Mouse (Mus musculus): ENCODE data around the gene Cdc42bpg. TPM values are rescaled to one million over a fixed set of nuclear protein-coding genes. Genes with fewer than 3 reads are reported as not detected.

Cdc42bpg gene
- 1 to 10 TPM; 7.1 to 8.1 TPM for total RNA-seq (2023)

DNA sequence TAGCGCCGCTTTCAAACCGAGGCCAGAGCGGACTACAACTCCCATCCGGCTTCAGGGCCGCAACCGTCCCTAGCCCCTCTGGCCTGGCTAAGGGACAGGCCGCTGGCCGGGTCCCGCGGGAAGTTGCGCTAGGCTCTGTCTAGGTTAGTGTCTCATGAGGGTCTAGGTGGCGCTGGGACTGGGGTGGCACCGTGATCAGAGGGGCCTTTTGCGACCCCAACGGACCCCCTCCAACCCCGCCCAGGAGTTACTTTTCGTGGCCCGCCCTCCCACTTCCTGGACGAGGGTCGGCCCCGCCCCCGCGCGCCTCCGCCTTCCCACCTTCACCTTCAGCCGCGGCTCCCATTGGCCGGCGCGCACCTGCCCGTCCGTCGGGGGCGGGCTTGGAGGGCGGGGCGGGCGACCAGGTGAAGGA lies at the start of gene Cdc42bpg:
TSS of gene Cdc42bpg (plus strand) at position 320 of the 415 bp plus-strand sequence.

DNA sequence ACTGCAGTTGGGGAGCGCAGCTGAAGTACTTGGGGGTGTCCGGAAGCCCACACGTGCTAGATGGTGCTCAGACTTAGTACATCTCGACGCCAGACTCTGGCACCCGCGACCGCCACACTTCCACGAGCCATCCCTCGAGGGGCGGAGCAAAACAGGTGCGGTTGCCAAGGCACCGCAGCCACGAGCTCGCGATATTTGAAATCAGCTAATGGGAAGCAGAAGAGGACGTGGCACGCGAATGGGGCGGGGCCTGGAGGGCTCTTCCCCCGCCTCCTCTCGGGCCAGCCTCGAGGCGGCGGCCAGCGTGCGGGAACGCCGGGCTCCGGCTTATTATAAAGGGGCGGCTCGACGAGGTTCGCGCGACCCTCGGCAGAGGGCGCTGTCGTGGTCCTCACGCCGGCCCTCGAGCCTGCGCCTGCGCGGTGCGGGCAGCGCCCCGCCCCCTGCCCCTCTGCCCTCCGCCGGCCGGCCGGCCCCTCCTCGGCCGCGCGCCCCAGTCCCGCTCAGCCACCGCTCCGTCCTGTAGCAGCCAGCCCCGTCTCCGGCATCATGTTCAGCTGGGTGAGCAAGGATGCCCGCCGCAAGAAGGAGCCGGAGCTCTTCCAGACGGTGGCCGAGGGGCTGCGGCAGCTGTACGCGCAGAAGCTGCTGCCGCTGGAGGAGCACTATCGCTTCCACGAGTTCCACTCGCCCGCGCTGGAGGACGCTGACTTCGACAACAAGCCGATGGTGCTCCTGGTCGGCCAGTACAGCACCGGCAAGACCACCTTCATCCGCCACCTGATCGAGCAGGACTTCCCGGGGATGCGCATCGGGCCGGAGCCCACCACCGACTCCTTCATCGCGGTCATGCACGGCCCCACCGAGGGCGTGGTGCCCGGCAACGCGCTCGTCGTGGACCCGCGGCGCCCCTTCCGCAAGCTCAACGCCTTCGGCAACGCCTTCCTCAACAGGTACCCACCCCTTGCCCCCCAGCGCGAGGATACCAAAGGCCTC lies 29.5 kb upstream of the Cdc42bpg start, which contains the start of gene Ehd1:
TSS of gene Ehd1 (plus strand) at position 300 of the 996 bp plus-strand sequence.

DNA sequence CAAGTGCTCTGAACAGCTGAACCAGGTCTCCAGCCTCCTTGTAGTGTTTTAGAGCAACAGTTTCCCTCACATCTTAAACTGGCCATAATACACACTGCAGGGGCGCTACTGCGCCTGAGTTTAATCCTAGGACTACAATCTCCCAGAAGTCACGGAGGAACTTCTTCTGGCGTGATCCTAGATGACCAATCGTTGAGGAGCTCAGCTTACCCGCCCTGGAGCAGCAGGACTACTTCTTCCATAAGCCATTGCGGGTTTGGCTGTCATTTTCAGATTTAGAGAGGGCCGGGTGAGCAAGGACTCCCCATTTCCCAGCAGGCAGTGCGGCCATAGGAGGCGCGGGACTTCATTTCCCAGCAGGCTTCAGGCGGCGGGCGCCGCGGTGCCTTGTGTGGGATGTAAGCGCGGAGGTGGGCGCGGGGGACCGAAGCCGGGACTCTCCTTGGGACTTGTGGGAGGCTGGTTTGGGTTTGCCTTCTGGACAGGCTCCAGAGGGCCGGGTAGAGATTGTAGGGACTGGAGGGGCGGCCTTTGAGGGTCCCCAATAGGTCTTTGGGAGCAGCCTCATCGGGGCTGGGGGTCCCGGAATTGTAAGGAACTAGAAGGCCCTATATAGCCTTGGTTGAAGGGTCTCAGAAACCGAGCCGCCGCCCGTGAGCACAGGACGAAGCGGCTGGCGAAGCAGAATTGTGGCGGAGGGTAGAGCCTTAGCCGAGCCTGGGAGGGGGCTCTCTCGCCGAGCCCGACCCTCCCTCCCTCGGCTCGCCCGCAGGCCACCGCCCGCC lies 28.6 kb downstream of the Cdc42bpg start, which contains the start of gene Men1:
TSS of gene Men1 (plus strand) at position 307 of the 785 bp plus-strand sequence.

GRCm38 (mm10) chr19:6340524-6341452 lies 34.5 kb downstream of the Cdc42bpg start, which contains the start of gene Map4k2:
TSS of gene Map4k2 (plus strand) at chr19:6341135.

GRCm38 (mm10) chr19:6363411-6364240 lies 57.4 kb downstream of the Cdc42bpg start, which contains the start of gene Sf1:
TSS of gene Sf1 (plus strand) at chr19:6363690.

Other genes starting within 250 kb of the Cdc42bpg start
- 10 to 100 TPM; 15.0 to 15.8 TPM for gene Mrpl49, start 248.7 kb upstream of the Cdc42bpg start, total RNA-seq (2023)
- 1,000 to 10,000 TPM; 2,789 to 3,006 TPM for gene Fau, start 248.6 kb upstream of the Cdc42bpg start, total RNA-seq (2023)
- gene Znhit2, start 245.3 kb upstream of the Cdc42bpg start, total RNA-seq (2023) = 10 to 100 TPM; 13.9 to 14.4 TPM
- 10 to 100 TPM; 16.3 to 21.0 TPM for gene Tm7sf2, start 238.1 kb upstream of the Cdc42bpg start, total RNA-seq (2023)
- 100 to 1,000 TPM; 118 to 121 TPM for gene Vps51, start 229.2 kb upstream of the Cdc42bpg start, total RNA-seq (2023)
- gene Tmem262, start 226.4 kb upstream of the Cdc42bpg start, total RNA-seq (2023) = not detected
- 1 to 10 TPM in 1 of 2 experiments, not detected in 1; 1.5 TPM for gene Gm28374, start 224.2 kb upstream of the Cdc42bpg start, total RNA-seq (2023)
- gene Zfpl1, start 221.5 kb upstream of the Cdc42bpg start, total RNA-seq (2023) = 10 to 100 TPM; 43.3 to 45.6 TPM
- 1 to 10 TPM in 1 of 2 experiments, under 1 TPM in 1; 0.85 to 1.2 TPM for gene Cdca5, start 221.5 kb upstream of the Cdc42bpg start, total RNA-seq (2023)
- gene AC131692.1, start 212.0 kb upstream of the Cdc42bpg start, total RNA-seq (2023) = 1 to 10 TPM in 1 of 2 experiments, not detected in 1; 1.2 TPM
- gene Naaladl1, start 200.7 kb upstream of the Cdc42bpg start, total RNA-seq (2023) = not detected
- gene Sac3d1, start 187.8 kb upstream of the Cdc42bpg start, total RNA-seq (2023) = 10 to 100 TPM; 10.7 to 11.4 TPM
- gene Snx15, start 178.2 kb upstream of the Cdc42bpg start, total RNA-seq (2023) = 10 to 100 TPM; 18.9 to 20.3 TPM
- 1 to 10 TPM; 4.1 to 9.4 TPM for gene Batf2, start 165.5 kb upstream of the Cdc42bpg start, total RNA-seq (2023)
- gene Arl2, start 164.9 kb upstream of the Cdc42bpg start, total RNA-seq (2023) = 10 to 100 TPM; 16.4 to 17.6 TPM
- under 1 TPM in 1 of 2 experiments, not detected in 1; 0.67 TPM for gene Majin, start 122.1 kb upstream of the Cdc42bpg start, total RNA-seq (2023)
- gene Gpha2, start 80.1 kb upstream of the Cdc42bpg start, total RNA-seq (2023) = not detected
- 10 to 100 TPM; 17.2 to 18.4 TPM for gene Ppp2r5b, start 70.6 kb upstream of the Cdc42bpg start, total RNA-seq (2023)
- gene Atg2a, start 64.8 kb upstream of the Cdc42bpg start, total RNA-seq (2023) = 100 to 1,000 TPM; 176 to 243 TPM
- gene Ehd1, start 29.7 kb upstream of the Cdc42bpg start, total RNA-seq (2023) = 100 to 1,000 TPM; 239 to 255 TPM
- gene Men1, start 28.5 kb downstream of the Cdc42bpg start, total RNA-seq (2023) = 10 to 100 TPM; 22.7 to 23.6 TPM
- gene Map4k2, start 34.7 kb downstream of the Cdc42bpg start, total RNA-seq (2023) = 100 to 1,000 TPM; 160 to 177 TPM
- gene Sf1, start 57.2 kb downstream of the Cdc42bpg start, total RNA-seq (2023) = 100 to 1,000 TPM; 604 to 606 TPM
- gene Pygm, start 77.9 kb downstream of the Cdc42bpg start, total RNA-seq (2023) = 1 to 10 TPM; 6.0 to 8.8 TPM
- gene Rasgrp2, start 92.9 kb downstream of the Cdc42bpg start, total RNA-seq (2023) = 100 to 1,000 TPM; 575 to 667 TPM
- 1 to 10 TPM; 3.5 to 5.6 TPM for gene Nrxn2, start 112.3 kb downstream of the Cdc42bpg start, total RNA-seq (2023)
- not detected for gene Slc22a12, start 236.6 kb downstream of the Cdc42bpg start, total RNA-seq (2023)